Mouse (Mus musculus): Measurements from ENCODE around the gene Sptb.

- no peak for TF ChIP-seq POLR2A (IDR thresholded peaks at IDR 0.05; ENCODE audit: extremely low read depth, insufficient read depth, low read length)
- no peak for TF ChIP-seq CTCF (IDR thresholded peaks at IDR 0.05; ENCODE audit: low read depth, low read length)
Observed at GRCm38 (mm10) chr12:76570221-76570940, 140.0 kb downstream of the Sptb start.
